Mouse (Mus musculus) forebrain, embryonic 16.5 days (tissue): ENCODE results near the gene Pm20d1. TPM values are rescaled to one million over a fixed set of nuclear protein-coding genes. Genes with fewer than 3 reads are reported as not detected.

Source experiments
- ATAC-seq: fragments of 200-750 bp; cut with Nextera tagmentation; 2 replicates; pipeline ENCODE4 v1.8.0; 2017; ENCODE audit warnings: mild to moderate bottlenecking, moderate library complexity
- H3K27ac ChIP-seq: fragments of 300-500 bp; sonication (generic); 2 replicates; pipeline ENCODE4 v1.5.1; 2014; ENCODE audit warnings: low read length, control low read depth
- H3K27me3 ChIP-seq: fragments of 300-500 bp; sonication (generic); replicated peaks from 2 replicates; pipeline ENCODE4 v1.6.1; 2014; ENCODE audit warnings: low read length; ENCODE audit not compliant: control insufficient read depth, insufficient read depth
- H3K36me3 ChIP-seq: fragments of 300-500 bp; sonication (generic); 2 replicates; pipeline ENCODE4 v1.6.1; 2014; ENCODE audit not compliant: control insufficient read depth, insufficient read depth
- H3K4me1 ChIP-seq: fragments of 300-500 bp; sonication (generic); replicated peaks from 2 replicates; pipeline ENCODE4 v1.6.1; 2014; ENCODE audit warnings: low read length; ENCODE audit not compliant: control insufficient read depth, insufficient read depth
- H3K4me2 ChIP-seq: fragments of 300-500 bp; sonication (generic); 2 replicates; pipeline ENCODE4 v1.6.1; 2014; ENCODE audit warnings: mild to moderate bottlenecking, low read length, control low read depth
- H3K4me3 ChIP-seq: fragments of 300-500 bp; sonication (generic); replicated peaks from 2 replicates; pipeline ENCODE4 v1.5.1; 2014; ENCODE audit warnings: mild to moderate bottlenecking, low read length, control low read depth
- H3K9ac ChIP-seq: fragments of 300-500 bp; sonication (generic); replicated peaks from 2 replicates; pipeline ENCODE4 v1.6.1; 2014; ENCODE audit warnings: low read depth, low read length, control low read depth
- H3K9me3 ChIP-seq: fragments of 300-500 bp; sonication (generic); 2 replicates; pipeline ENCODE4 v1.6.1; 2016; ENCODE audit warnings: low read length; ENCODE audit not compliant: control insufficient read depth
- WGBS: fragments of 180-500 bp; shearing (Covaris S2); extraction: QIAGEN DNeasy Blood & Tissue Kit; methylation state at CpG from one replicate; pipeline ENCODE4 v1.1.7; 2014; 5-methylcytosine and 5-hydroxymethylcytosine counted together
- polyA plus RNA-seq: library from polyadenylated mRNA; unstranded; fragments of >200 nt; fragmentation: Nextera tagmentation; extraction: Ambion mirVana; gene quantifications from 2 replicates; pipeline ENCODE4 v1.2.1, GENCODE M21; 2015

Gene Pm20d1
- polyA plus RNA-seq, 1 experiment from 2014 or later: 0.18 TPM

- Histone ChIP-seq H3K4me1 (peaks cover 3% of the 10 kb centered on the region), H3K4me2 (no peak overlapping the region), H3K4me3 (no peak overlapping the region; the same call in 1 of the 2 replicates), H3K27me3 (no peaks in the 10 kb centered on the region), H3K9me3 (no peaks in the 10 kb centered on the region), H3K36me3 (no peaks in the 10 kb centered on the region), H3K27ac (no peak overlapping the region), H3K9ac (no peak overlapping the region)
- WGBS: 81% methylated on average over 6 of the region's 6 CpGs
- peak; percentile 43 for ATAC-seq
Measured at GRCm38 (mm10) chr1:131866304-131866999, 69.3 kb downstream of the Pm20d1 start.

- Histone ChIP-seq H3K4me2 (peak within 1 kb of the TSS; percentile 89), H3K4me3 (peak within 1 kb of the TSS; percentile 63), H3K9me3 (no peaks in the 10 kb centered on the region), H3K9ac (peak within 1 kb of the TSS; percentile 61), H3K27ac (no peak within 1 kb of the TSS), H3K36me3 (no peaks in the 10 kb centered on the region), H3K27me3 (no peaks in the 10 kb centered on the region), H3K4me1 (peaks cover 3% of the 10 kb centered on the region)
- peak; percentile 98 for ATAC-seq
- 1% methylated on average over 46 of the region's 46 CpGs for WGBS
Measured at GRCm38 (mm10) chr1:131867093-131867945, 70.1 kb downstream of the Pm20d1 start, which contains the start of gene Rab29. Gene Rab29 (plus strand): TSS chr1:131867224.

- 29% methylated on average over 10 of the region's 10 CpGs for WGBS
- Histone ChIP-seq H3K27me3 (no peaks in the 10 kb centered on the region), H3K9me3 (no peaks in the 10 kb centered on the region), H3K36me3 (no peaks in the 10 kb centered on the region), H3K4me1 (peaks cover 3% of the 10 kb centered on the region), H3K4me2 (peak overlapping the region; percentile 89), H3K9ac (peak overlapping the region; percentile 61; the same call in 1 of the 2 replicates), H3K27ac (no peak overlapping the region), H3K4me3 (peak overlapping the region; percentile 63)
- no peak for ATAC-seq
Measured at GRCm38 (mm10) chr1:131867946-131868290, 70.7 kb downstream of the Pm20d1 start.

GRCm38 (mm10) chr1:131869561-131869960 lies 72.4 kb downstream of the Pm20d1 start:
- Histone ChIP-seq H3K27ac (no peak overlapping the region), H3K4me3 (no peak overlapping the region), H3K36me3 (no peaks in the 10 kb centered on the region), H3K9me3 (no peaks in the 10 kb centered on the region), H3K4me1 (peaks cover 3% of the 10 kb centered on the region), H3K9ac (no peak overlapping the region), H3K4me2 (no peak overlapping the region), H3K27me3 (no peaks in the 10 kb centered on the region)
- ATAC-seq: no peak
- WGBS: 84% methylated on average over 2 of the region's 2 CpGs

Other genes starting within 250 kb of the Pm20d1 start
- 0.14 TPM in 1 of 2 replicates, not detected in the other for gene Avpr1b, start 198.1 kb upstream of the Pm20d1 start, polyA plus RNA-seq
- gene Ctse, start 159.1 kb upstream of the Pm20d1 start, polyA plus RNA-seq: not detected in 2 replicates
- gene Rab7b, start 108.7 kb upstream of the Pm20d1 start, polyA plus RNA-seq: 1.0 and 1.2 TPM in 2 replicates
- gene Slc26a9, start 53.4 kb upstream of the Pm20d1 start, polyA plus RNA-seq: 0.06 TPM in 1 of 2 replicates, not detected in the other
- 15.4 and 20.8 TPM in 2 replicates for gene Slc41a1, start 30.1 kb downstream of the Pm20d1 start, polyA plus RNA-seq
- gene Rab29, start 69.8 kb downstream of the Pm20d1 start, polyA plus RNA-seq: 8.8 and 9.0 TPM in 2 replicates
- 59.4 and 66.7 TPM in 2 replicates for gene Nucks1, start 113.2 kb downstream of the Pm20d1 start, polyA plus RNA-seq
- 2.0 and 2.1 TPM in 2 replicates for gene Slc45a3, start 165.6 kb downstream of the Pm20d1 start, polyA plus RNA-seq
- 12.5 and 13.5 TPM in 2 replicates for gene Elk4, start 210.2 kb downstream of the Pm20d1 start, polyA plus RNA-seq